Mouse (Mus musculus) forebrain, embryonic 13.5 days (tissue): ENCODE measurements around the gene BC053393. TPM values are rescaled to one million over a fixed set of nuclear protein-coding genes. Genes with fewer than 3 reads are reported as not detected.

Experiments used
- ATAC-seq: fragments of 200-750 bp; cut with Nextera tagmentation; 2 replicates; pipeline ENCODE4 v1.8.0; 2017
- H3K27ac ChIP-seq: fragments of 300-500 bp; sonication (generic); 2 replicates; pipeline ENCODE4 v1.5.1; 2015; ENCODE audit warnings: inconsistent platforms, mild to moderate bottlenecking, moderate library complexity
- H3K27me3 ChIP-seq: fragments of 300-500 bp; sonication (generic); 2 replicates; pipeline ENCODE4 v1.6.1; 2015; ENCODE audit warnings: mild to moderate bottlenecking, inconsistent platforms
- H3K36me3 ChIP-seq: fragments of 300-500 bp; sonication (generic); 2 replicates; pipeline ENCODE4 v1.6.1; 2015; ENCODE audit warnings: mild to moderate bottlenecking, inconsistent platforms; ENCODE audit not compliant: poor library complexity, severe bottlenecking
- H3K4me1 ChIP-seq: fragments of 300-500 bp; sonication (generic); 2 replicates; pipeline ENCODE4 v1.6.1; 2015; ENCODE audit warnings: inconsistent platforms
- H3K4me2 ChIP-seq: fragments of 300-500 bp; sonication (generic); 2 replicates; pipeline ENCODE4 v1.6.1; 2015; ENCODE audit warnings: inconsistent platforms, mild to moderate bottlenecking, moderate library complexity
- H3K4me3 ChIP-seq: fragments of 300-500 bp; sonication (generic); 2 replicates; pipeline ENCODE4 v1.5.1; 2015; ENCODE audit warnings: mild to moderate bottlenecking, inconsistent platforms
- H3K9ac ChIP-seq: fragments of 300-500 bp; sonication (generic); 2 replicates; pipeline ENCODE4 v1.6.1; 2015; ENCODE audit warnings: mild to moderate bottlenecking, inconsistent platforms
- H3K9me3 ChIP-seq: fragments of 300-500 bp; sonication (generic); replicated peaks from 2 replicates; pipeline ENCODE4 v1.6.1; 2016; ENCODE audit warnings: inconsistent platforms
- WGBS: fragments of 180-500 bp; shearing (Covaris S2); methylation state at CpG from one replicate; pipeline ENCODE4 v1.1.7; 2015; 5-methylcytosine and 5-hydroxymethylcytosine counted together
- polyA plus RNA-seq: library from polyadenylated mRNA; unstranded; fragments of >200 nt; fragmentation: Nextera tagmentation; extraction: Ambion mirVana; gene quantifications from 2 replicates; pipeline ENCODE4 v1.2.1, GENCODE M21; 2015

BC053393 gene
- polyA plus RNA-seq = not detected in 2 replicates

- no peak for ATAC-seq
Observed at GRCm38 (mm10) chr11:46571327-46571726, at the start of gene BC053393. Gene BC053393, plus strand, starts transcription at chr11:46571536.

DNA sequence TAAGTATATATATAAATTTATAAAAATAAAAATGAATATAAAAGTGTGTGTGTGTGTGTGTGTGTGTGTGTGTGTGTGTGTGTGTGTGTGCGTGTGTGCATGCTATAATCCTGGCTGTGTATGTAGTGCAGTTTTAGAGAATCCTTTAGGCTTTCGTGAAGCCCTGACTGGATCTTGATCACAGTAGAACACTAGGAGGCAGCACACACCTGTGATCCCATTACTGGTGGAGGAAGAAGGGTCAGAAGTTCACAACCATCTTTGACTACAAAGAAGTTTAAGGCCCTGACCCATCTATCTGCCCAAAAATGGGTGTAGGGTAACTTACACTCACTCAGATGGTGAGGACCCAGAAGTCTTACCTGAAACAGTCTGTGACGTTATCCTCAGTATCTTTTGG lies 48.6 kb upstream of the BC053393 start:
- H3K4me1 ChIP-seq = no peaks in the 10 kb centered on the region
- no peaks in the 10 kb centered on the region for H3K27me3 ChIP-seq
- H3K36me3 ChIP-seq = no peaks in the 10 kb centered on the region
- no peaks in the 10 kb centered on the region for H3K9me3 ChIP-seq
- H3K4me2 ChIP-seq = no peak overlapping the region
- no peak overlapping the region for H3K4me3 ChIP-seq
- H3K9ac ChIP-seq = no peak overlapping the region
- WGBS = 75% methylated on average over 3 of the region's 3 CpGs
- ATAC-seq = no peak
- no peak overlapping the region for H3K27ac ChIP-seq

More at GRCm38 (mm10) chr11:46571327-46571726, at the start of gene BC053393:
- no peak within 1 kb of the TSS for H3K9ac ChIP-seq
- no peak within 1 kb of the TSS for H3K4me3 ChIP-seq
- H3K4me1 ChIP-seq = no peaks in the 10 kb centered on the region
- no peak within 1 kb of the TSS for H3K27ac ChIP-seq
- H3K36me3 ChIP-seq = no peaks in the 10 kb centered on the region
- H3K27me3 ChIP-seq = no peaks in the 10 kb centered on the region
- 100% methylated on average over 1 of the region's 1 CpGs for WGBS
- no peaks in the 10 kb centered on the region for H3K9me3 ChIP-seq
- H3K4me2 ChIP-seq = no peak within 1 kb of the TSS

DNA sequence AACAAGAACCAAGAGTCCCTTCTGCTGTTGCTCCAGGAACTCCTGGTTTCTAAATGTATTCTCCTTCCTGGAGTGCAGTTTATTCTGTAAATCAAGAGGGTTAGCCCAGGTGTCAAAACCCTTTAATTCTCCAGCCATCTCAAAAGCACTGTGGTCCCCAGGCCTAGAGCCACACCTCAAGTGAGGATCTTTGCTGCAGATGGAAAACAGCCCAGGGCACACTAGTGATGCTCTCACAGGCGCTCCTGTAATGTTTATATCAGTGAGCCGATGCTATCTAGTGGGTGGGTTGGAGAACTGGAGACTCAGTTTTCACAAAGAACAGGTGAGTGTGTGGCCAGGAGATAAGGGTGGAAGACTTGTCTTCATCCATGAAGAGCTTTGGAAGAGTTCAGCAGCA lies 47.4 kb upstream of the BC053393 start, which contains the start of gene Gm12169:
Gene Gm12169 (plus strand): TSS at position 301 of the 400 bp plus-strand sequence.
- H3K9ac ChIP-seq = no peak within 1 kb of the TSS
- H3K4me3 ChIP-seq = no peak within 1 kb of the TSS
- WGBS = 97% methylated on average over 2 of the region's 2 CpGs
- ATAC-seq = no peak
- H3K9me3 ChIP-seq = no peaks in the 10 kb centered on the region
- H3K27me3 ChIP-seq = no peaks in the 10 kb centered on the region
- H3K27ac ChIP-seq = no peak within 1 kb of the TSS
- H3K4me1 ChIP-seq = no peaks in the 10 kb centered on the region
- no peaks in the 10 kb centered on the region for H3K36me3 ChIP-seq
- no peak within 1 kb of the TSS for H3K4me2 ChIP-seq

GRCm38 (mm10) chr11:46530149-46530548 lies 41.2 kb upstream of the BC053393 start:
- H3K4me3 ChIP-seq = no peak overlapping the region
- no peak overlapping the region for H3K27ac ChIP-seq
- no peaks in the 10 kb centered on the region for H3K9me3 ChIP-seq
- no peaks in the 10 kb centered on the region for H3K4me1 ChIP-seq
- no peaks in the 10 kb centered on the region for H3K27me3 ChIP-seq
- H3K36me3 ChIP-seq = no peaks in the 10 kb centered on the region
- ATAC-seq = no peak
- no peak overlapping the region for H3K4me2 ChIP-seq
- WGBS = 85% methylated on average over 4 of the region's 4 CpGs
- H3K9ac ChIP-seq = no peak overlapping the region

DNA sequence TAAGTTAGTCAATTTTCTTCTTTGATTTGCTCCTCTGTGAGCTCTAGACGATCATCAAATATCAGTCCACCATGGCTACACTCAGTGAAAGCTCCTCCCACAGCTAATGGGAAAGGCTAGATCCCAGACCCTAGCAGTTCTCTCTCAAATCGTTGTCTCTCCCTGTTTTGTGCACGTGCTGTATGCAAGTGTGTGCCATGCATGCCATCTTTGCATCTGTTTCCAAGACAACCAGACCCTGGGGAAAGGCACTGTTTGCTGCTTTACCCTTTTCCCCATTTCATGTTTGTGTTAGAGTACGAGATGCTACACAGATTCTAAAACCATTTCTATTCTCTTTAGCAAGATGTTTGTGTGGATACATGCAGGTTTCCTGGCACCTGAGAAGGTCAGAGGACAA lies 34.4 kb upstream of the BC053393 start:
- H3K9ac ChIP-seq = no peak overlapping the region
- H3K4me3 ChIP-seq = no peak overlapping the region
- WGBS = 69% methylated on average over 4 of the region's 4 CpGs
- no peaks in the 10 kb centered on the region for H3K9me3 ChIP-seq
- no peaks in the 10 kb centered on the region for H3K4me1 ChIP-seq
- no peaks in the 10 kb centered on the region for H3K36me3 ChIP-seq
- no peak overlapping the region for H3K27ac ChIP-seq
- H3K27me3 ChIP-seq = no peaks in the 10 kb centered on the region
- H3K4me2 ChIP-seq = no peak overlapping the region
- no peak for ATAC-seq

DNA sequence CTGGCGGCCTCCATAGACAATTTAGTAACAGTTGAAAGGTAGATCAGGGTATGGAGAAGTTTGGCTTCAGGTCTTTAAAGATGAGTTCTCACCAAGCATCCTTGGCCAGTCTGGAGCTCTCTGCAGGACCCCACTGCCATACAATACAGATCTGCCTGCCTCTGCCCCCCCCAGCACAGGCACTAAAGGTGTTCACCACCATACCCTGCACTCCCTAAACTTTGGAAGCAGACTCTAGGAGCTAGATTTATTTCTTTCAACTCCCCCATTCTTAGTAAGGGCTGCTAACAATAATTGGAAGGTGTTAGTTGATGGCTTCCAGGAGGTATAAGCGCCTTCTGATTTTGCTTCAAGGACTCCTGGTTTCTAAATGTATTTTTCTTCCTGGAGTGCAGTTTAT lies 27.8 kb upstream of the BC053393 start:
- Histone ChIP-seq H3K36me3 (no peaks in the 10 kb centered on the region), H3K9me3 (no peaks in the 10 kb centered on the region), H3K4me1 (no peaks in the 10 kb centered on the region), H3K9ac (no peak overlapping the region), H3K27me3 (no peaks in the 10 kb centered on the region), H3K4me3 (no peak overlapping the region), H3K27ac (no peak overlapping the region), H3K4me2 (no peak overlapping the region)
- ATAC-seq = no peak
- WGBS = 92% methylated on average over 2 of the region's 2 CpGs

GRCm38 (mm10) chr11:46549721-46550120 lies 21.6 kb upstream of the BC053393 start:
- WGBS = 85% methylated on average over 4 of the region's 4 CpGs
- H3K4me2 ChIP-seq = no peak overlapping the region
- H3K4me1 ChIP-seq = no peaks in the 10 kb centered on the region
- H3K4me3 ChIP-seq = no peak overlapping the region
- no peaks in the 10 kb centered on the region for H3K36me3 ChIP-seq
- no peaks in the 10 kb centered on the region for H3K27me3 ChIP-seq
- no peaks in the 10 kb centered on the region for H3K9me3 ChIP-seq
- no peak for ATAC-seq
- H3K9ac ChIP-seq = no peak overlapping the region
- H3K27ac ChIP-seq = no peak overlapping the region

DNA sequence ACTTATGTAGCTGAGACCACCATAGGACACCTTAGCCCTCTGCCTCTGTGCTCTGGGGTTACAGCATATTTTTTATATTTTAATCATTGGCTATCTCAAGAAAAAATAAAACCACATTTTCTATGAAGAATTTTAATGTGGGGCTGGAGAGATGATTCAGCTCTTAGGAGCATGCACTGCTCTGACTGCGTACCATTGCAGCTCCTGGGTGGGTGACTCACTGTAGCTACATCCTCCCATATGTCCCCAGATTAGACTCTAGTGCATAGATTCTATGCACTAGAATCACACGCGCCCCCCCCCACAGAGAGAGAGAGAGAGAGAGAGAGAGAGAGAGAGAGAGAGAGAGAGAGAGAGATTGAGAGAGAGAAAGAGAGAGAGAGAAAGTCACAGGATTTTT lies 18.6 kb upstream of the BC053393 start:
- Histone ChIP-seq H3K4me3 (no peak overlapping the region), H3K4me2 (no peak overlapping the region), H3K36me3 (no peaks in the 10 kb centered on the region), H3K27me3 (no peaks in the 10 kb centered on the region), H3K4me1 (no peaks in the 10 kb centered on the region), H3K9ac (no peak overlapping the region), H3K9me3 (no peaks in the 10 kb centered on the region), H3K27ac (no peak overlapping the region)
- WGBS = 86% methylated on average over 3 of the region's 3 CpGs
- no peak for ATAC-seq

GRCm38 (mm10) chr11:46561096-46561495 lies 10.2 kb upstream of the BC053393 start:
- Histone ChIP-seq H3K4me2 (no peak overlapping the region), H3K9ac (no peak overlapping the region), H3K9me3 (no peaks in the 10 kb centered on the region), H3K27me3 (no peaks in the 10 kb centered on the region), H3K4me3 (no peak overlapping the region), H3K27ac (no peak overlapping the region), H3K4me1 (no peaks in the 10 kb centered on the region), H3K36me3 (no peaks in the 10 kb centered on the region)
- ATAC-seq = no peak
- WGBS = 90% methylated on average over 4 of the region's 4 CpGs

GRCm38 (mm10) chr11:46564671-46565070 lies 6.7 kb upstream of the BC053393 start:
- ATAC-seq = no peak
- Histone ChIP-seq H3K4me3 (no peak overlapping the region), H3K9me3 (no peaks in the 10 kb centered on the region), H3K9ac (no peak overlapping the region), H3K4me2 (no peak overlapping the region), H3K36me3 (no peaks in the 10 kb centered on the region), H3K27ac (no peak overlapping the region), H3K4me1 (no peaks in the 10 kb centered on the region), H3K27me3 (no peaks in the 10 kb centered on the region)
- 82% methylated on average over 1 of the region's 1 CpGs for WGBS

DNA sequence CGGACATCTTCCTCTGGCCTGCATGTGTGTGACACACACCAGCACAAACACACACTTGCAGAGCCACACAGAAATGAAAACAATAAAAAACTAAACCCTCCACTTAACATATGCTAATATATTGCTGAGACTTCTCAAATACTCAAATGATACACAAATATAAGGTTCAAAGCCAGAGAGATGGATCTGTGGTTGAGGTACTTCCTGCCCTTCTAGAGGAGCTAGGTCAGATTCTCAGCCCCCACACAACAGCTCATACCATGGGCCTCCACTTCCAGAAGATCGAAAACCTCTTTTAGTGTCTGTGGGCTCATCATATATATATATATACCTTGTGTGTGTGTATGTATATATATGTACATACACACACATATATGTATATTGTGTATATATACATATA lies 5.4 kb upstream of the BC053393 start:
- Histone ChIP-seq H3K36me3 (no peaks in the 10 kb centered on the region), H3K4me1 (no peaks in the 10 kb centered on the region), H3K9ac (no peak overlapping the region), H3K9me3 (no peaks in the 10 kb centered on the region), H3K27ac (no peak overlapping the region), H3K4me2 (no peak overlapping the region), H3K27me3 (no peaks in the 10 kb centered on the region), H3K4me3 (no peak overlapping the region)
- no peak for ATAC-seq
- WGBS = 95% methylated on average over 2 of the region's 2 CpGs

DNA sequence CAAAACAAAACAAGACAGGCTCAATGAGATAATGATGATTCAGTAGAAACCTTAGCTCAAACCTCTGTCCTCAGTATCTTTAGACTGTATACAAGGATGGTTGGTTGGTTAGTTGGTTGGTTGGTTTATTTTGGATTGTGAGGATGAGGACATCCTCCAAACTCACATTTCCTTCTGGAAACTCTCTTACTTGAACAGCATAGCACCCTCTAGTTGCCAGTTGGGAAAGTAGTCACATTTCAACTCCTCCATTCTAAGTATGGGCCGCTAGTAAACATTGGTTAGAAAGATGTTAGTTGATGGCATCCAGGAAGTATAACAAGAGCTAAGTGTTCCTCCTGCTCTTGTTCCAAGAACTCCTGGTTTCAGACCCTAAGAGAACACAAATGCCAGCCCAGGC lies 2.2 kb upstream of the BC053393 start:
- no peak for ATAC-seq
- Histone ChIP-seq H3K4me1 (no peaks in the 10 kb centered on the region), H3K4me2 (no peak overlapping the region), H3K27me3 (no peaks in the 10 kb centered on the region), H3K9ac (no peak overlapping the region), H3K36me3 (no peaks in the 10 kb centered on the region), H3K4me3 (no peak overlapping the region), H3K27ac (no peak overlapping the region), H3K9me3 (no peaks in the 10 kb centered on the region)
- 85% methylated on average over 1 of the region's 1 CpGs for WGBS

GRCm38 (mm10) chr11:46578771-46579281 lies 7.5 kb downstream of the BC053393 start:
- H3K4me3 ChIP-seq = no peak overlapping the region
- no peaks in the 10 kb centered on the region for H3K36me3 ChIP-seq
- H3K9me3 ChIP-seq = no peaks in the 10 kb centered on the region
- ATAC-seq = no peak
- no peak overlapping the region for H3K9ac ChIP-seq
- no peaks in the 10 kb centered on the region for H3K4me1 ChIP-seq
- no peaks in the 10 kb centered on the region for H3K27me3 ChIP-seq
- WGBS = 70% methylated on average over 5 of the region's 5 CpGs
- H3K27ac ChIP-seq = no peak overlapping the region
- H3K4me2 ChIP-seq = no peak overlapping the region
